Mouse (Mus musculus): ENCODE results near the gene Nutm2.
A peak's percentile ranks its signal among the peaks of the same experiment; 100 is the strongest.
"Not testable (repeated sequence)": the region's sequence is repeated elsewhere in the genome, so short reads cannot be mapped to it uniquely, and the experiment has no call there.

Gene Nutm2

DNA sequence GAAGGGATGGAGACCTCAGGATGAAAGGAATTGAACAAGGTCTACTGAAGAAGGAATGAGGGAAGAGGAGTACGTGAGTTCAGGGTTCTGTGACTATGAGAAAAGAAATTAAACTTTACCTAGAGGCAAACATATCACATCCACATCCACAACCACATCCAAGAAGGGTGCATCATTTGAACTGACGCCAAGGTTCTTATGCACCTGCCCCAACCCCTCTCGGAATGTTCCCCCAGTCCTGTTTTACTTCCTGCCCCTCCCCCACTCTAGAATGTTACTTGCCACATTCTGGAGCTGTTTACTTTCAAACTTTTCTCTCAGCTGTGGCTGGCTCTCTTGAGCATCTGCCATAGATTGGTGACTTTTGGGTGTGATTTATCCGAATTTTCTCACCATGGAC is at the start of gene Nutm2:
TSS of gene Nutm2 (plus strand) at position 301 of the 400 bp plus-strand sequence.
- DNase-seq (ENCODE audit: low read depth, low spot score): no peak

DNA sequence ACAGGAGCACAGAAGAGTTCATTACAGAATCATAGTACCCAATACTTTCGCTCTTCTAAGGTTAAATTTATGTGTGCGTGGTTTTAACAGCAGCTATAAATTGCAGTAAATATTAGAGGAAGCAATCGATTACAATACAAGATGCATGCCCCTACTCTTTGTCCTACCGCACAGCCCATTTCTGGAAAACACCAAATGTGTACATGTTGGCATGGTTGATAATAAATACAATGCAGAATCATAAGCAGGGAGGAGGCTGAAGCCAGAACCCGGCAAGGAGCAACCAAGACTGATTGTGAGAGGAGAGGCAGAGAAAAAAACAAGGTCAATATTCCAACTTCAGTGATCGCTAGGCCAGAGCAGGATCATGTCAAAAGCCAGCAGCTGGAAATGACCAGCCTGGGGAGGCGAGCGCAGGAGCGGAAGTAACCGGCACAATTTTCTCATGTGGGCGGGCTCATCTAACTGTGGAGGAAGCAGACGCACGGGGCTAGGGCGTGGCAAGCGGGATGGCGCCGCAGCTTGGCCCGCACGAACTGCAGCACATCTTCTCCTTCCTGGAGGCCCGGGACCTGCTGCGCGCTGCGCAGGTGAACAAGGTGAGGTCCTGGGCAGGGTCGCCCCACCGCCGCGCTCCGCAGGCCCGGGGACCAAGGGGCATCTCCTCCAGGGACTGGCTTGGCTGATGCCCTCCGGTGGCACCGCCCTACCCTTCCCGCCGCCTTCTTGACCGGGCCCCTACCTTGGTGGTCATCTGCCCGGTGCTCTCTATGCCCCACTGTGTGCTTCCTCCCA is 49.5 kb upstream of the Nutm2 start, which contains the start of gene Fbxw17:
TSS of gene Fbxw17 (plus strand) at position 476 of the 795 bp plus-strand sequence.
- peak; percentile 31 for DNase-seq (ENCODE audit: low read depth, low spot score)

DNA sequence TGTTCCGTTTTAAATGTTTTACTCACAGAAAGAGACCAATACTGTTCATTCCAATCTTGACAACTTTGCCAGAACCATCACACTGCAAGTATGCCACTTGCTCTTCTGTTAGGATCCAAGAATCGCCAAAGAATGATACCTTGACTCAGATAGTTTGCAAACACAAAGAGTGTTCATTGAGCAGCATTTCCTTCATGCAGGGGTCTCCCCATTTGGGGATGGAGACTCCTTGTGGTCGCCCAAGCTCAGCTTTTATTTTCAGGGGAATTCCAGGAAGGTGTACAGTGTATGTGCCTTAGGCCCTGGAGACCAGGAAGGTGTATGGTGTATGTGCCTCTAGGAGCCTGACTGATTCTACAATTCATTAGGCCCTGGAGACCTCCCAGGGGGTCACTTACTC is 48.7 kb upstream of the Nutm2 start:
- no peak for DNase-seq (ENCODE audit: low read depth, low spot score)

DNA sequence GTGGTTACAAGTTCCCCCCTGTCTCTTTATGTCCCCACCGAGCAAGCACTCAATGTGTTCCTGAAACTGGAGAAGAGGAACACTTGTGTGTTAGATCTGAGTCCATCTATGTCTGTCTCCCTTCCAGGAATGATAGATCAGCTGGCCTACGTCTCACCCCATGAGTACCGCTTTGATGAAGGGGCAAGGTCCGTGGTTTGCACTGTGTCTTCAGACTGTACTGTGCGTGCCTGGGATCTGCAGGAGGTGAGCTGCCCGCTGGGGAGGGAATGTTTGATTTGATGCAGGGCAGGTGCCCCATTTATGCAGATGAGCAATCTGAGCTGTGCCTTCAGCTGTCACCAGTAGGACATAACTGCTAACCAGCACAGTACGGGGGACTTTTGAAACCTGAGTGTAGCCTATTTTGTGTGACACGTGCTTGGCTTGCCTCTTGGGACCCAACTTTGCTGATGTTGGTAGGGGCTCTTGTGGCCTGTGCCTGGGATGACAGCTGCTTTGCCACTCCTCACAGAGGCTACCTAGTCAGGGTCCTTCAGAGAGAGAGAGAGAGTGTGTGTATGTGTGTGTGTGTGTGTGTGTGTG is 43.4 kb upstream of the Nutm2 start:
- DNase-seq (ENCODE audit: low read depth, low spot score): no peak

DNA sequence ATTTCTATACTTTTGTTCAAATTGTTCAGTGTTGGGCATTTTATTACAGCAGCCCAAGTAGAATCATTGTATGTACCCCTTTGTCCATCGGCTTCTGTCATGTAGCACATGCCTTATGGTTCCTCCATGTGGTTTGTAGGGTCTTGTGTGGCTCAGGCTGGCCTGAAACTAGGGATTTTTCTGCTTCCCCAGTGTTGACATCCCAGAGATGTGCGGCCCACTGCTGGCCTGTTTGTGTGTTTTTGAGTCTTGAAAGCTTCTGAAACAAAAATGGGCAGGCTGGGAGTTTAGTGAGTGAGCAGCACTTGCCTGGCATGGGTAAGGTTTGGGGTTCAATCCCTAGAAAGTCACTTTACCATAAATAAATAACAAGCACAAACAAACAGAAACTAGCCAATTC is 42.6 kb upstream of the Nutm2 start:
- no peak for DNase-seq (ENCODE audit: low read depth, low spot score)

DNA sequence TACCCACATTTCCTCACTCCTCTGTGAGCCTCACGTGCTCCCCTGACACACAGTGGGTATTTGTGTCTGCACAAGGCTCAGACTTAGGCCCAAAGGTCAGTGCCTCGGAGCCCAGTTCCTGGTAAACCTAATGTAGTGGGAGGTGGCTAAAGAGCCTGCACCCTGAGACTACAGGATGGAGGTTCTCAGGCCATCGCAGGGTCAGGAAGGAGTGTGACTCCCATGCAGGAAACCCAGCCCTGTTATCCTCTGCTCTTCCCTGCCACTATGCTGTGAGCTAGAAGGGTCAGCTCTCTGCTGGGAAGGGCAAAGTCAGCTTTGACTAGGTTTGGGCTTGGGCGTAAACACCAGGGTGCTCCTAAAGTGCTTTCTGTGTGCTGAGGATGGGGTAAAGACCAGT is 40.4 kb upstream of the Nutm2 start:
- no peak for DNase-seq (ENCODE audit: low read depth, low spot score)

DNA sequence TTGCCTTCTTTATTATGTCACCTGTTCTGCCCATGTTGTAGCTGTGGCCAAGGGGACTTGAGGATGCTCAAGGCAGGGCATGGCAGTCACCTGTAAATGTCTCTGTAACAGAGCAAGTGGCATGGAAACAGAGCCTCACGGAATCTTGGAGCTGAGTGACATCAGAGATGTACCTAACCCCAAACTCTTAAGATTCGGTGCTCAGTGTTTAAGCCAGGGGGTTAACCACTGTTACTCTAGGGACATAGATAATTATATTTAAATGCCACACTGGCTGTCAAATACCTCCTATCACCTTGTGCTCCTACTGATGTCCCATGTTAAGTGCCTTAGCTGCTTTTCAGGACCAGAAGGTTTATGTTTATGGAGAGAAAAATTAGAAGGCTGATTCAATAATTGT is 23.3 kb upstream of the Nutm2 start, which contains the start of gene Gm47429:
TSS of gene Gm47429 (minus strand) at position 101 of the 400 bp plus-strand sequence.
- DNase-seq (ENCODE audit: low read depth, low spot score): no peak

DNA sequence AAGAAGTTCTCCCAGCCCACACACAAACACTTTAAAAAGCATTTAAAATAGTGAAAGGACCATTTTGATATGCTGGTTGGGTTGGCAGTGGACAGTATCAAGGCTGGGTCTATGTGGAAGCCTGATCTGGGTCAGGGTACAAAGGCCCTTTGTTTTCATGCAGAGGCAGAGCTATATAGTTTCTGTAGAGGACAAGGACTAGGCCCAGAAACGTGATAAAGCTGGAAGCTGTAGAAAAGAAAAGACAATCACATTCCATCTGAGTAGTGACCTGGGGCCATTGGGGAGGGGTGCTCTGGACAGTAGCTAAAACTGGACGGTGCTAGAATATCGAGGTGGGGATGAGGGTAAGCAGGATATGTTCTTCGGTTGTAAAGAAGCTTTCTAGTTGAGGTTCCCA is 21.8 kb upstream of the Nutm2 start:
- no peak for DNase-seq (ENCODE audit: low read depth, low spot score)

DNA sequence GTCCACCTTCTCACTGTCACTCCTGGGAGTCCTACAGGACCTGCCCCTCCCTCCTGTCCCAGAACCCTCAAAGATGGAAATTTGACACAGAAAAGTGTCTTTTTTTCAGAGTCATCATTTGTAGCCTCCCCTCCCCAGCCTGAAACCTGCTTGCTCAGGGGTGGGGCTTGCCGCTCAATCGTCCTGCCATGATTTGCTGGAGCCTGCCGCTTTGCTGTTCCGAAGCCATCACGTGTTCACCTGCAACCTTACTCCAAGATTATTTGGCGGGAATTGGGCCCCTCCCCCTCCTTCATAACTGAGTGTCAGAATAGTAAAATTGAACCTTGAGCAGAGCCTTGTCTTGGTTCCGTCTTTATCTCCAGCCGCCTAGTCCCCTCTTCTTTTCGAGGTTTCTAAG is 14.8 kb upstream of the Nutm2 start:
- not testable (repeated sequence) for DNase-seq (ENCODE audit: low read depth, low spot score)

DNA sequence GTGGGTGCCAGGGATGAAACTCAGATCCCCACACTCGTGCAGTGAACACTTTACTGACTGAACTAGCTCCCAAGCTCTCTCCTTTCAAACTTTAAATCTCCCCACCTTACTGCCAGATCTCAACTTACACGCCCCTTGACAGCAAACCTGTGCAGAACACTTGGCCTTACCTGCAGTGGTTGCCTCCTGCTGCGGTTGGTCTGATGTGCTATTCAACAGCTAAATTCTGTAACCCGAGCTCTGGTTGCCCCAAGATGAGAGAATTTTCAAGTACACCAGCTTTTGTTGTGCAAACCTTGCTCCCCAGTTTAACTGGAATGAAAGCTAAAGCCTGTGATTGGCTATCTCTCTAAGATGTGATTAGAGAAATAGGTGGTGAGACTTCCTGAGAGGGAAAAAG is 13.7 kb upstream of the Nutm2 start:
- DNase-seq (ENCODE audit: low read depth, low spot score): no peak

DNA sequence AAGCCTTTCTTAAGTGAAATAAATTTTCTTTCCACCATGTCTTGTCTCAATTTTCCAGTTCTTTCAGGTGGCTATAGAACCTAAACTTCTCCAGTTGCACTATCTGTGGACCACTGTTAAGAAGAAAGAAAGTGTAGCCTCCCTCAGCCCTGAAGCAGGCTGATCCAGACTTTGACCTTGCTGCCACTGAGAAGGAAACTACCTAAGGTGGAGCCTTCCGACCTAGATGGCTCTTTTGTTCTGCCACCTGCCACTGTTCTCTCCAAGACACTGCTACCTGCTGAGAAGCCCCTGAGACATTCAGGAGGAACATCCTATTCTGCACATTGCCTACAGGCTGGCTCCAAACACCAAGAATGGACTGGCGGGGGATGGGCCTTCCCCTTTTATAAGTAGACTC is 6.7 kb upstream of the Nutm2 start:
- DNase-seq (ENCODE audit: low read depth, low spot score): not testable (repeated sequence)

DNA sequence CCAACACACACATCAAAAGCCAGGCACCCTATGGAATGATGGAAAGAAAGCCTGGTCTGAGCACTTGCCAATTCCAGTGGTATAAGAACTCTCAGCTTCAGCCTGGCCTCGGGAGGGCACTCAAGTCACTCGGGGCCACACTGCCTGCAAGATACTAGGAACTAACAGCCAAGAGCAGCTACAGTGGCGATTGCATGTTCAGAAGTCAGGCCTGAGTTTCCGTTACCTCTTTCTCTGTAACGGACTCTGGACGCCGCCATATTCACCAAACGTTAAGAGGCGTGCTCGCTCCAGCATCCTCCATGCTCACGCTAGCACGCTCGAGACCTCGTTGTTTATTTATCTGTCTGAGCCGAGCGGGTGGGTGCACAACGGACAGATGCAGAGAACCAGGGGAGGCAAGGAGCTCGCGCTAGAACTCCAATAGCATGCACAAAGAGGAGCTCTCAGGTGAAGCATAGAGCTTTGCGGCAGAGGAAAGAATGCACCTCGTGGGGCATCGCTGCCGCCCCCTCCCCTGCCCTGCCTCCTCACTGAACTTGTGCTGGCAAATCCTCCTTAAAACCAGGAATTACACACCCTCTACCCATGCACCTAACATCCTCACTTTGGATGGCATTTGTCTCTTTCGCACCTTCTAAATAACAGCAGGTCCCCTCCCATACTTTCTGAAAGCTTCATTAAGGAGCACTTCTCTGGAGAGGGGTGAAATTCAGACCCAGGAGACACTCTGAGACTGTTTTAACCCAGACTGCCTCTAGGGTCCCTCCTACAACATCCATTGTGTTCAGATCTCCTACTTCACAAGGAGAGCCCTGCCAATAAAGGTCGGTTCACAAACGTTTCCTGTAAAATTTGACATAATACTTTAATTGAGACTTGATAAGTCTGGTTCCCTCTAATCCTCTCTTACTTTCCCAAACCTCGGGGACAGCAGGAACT is 2.2 kb upstream of the Nutm2 start:
- DNase-seq (ENCODE audit: low read depth, low spot score): no peak

DNA sequence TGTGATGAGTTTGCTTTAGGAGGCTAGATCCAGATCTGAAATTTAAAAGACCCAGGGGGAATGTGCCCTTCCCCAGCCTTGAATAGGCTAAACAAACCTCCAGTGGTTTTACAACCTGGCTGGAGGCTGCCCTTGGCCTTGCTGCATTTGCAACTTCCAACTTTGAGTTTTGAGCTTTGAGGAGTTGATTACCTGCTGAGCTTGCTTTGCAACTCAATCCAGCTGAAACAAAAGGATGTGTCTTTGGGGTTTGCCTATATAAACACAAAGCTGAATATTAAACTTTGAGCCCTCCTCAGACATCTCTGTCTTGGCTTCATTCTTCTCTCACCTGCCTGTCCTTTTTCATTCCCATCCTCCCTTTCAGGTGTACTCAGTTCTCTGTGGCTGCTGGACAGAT is 21.4 kb downstream of the Nutm2 start:
- DNase-seq (ENCODE audit: low read depth, low spot score): not testable (repeated sequence)

DNA sequence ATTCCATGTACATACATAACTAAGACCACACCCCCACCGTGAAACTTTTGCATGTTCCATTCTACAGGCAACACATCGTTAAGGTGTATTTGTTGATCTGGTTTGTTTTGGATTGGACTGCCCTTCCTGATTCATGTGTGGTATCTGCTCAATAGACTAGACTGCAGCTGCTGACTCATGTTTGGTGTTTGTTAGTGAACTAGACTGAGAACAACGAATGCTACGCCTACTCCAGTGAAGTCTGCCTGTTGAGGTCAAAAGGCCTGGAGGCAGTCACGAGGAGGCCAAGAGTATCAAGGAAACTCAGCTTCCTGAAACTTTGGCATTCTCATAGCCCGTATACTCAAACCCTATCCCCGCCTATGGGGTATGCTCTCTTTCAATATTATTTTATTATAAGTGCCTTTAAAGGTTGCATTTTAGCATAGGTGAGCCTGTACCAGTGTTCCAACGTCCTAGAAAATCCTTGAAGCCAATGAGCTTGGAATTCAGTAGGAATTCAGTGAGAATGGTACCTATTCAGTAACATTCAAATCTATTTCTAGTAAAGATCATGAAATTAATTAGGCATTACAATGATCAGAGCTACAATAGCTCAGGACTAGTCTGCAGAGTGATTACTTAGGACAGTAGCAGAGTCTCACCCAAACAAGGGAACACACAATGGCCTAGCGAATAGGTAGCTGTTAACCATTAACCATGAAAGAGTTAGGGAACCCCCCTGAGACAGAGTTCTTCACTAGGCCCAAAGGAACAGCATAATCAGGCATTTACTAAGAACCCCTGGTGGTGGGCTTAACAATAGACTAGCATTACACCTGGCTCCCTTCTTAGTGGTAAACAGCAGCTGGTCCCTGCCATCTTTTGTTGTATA is 43.6 kb downstream of the Nutm2 start:
- not testable (repeated sequence) for DNase-seq (ENCODE audit: low read depth, low spot score)
